Mouse (Mus musculus): ENCODE measurements around the gene Cc2d1a. TPM values are rescaled to one million over a fixed set of nuclear protein-coding genes. Genes with fewer than 3 reads are reported as not detected.

The Cc2d1a gene
- polyA plus RNA-seq, 1 experiment from 2014 or later: 18.2 TPM

- 0 out of 2 replicates have a peak, but pooled peaks cover 5% of the 10 kb centered on the region for H3K9me3 ChIP-seq
- peak within 1 kb of the TSS; percentile 100 for H3K27ac ChIP-seq
- peak within 1 kb of the TSS; percentile 91 for H3K4me3 ChIP-seq
- peaks cover 32% of the 10 kb centered on the region for H3K27me3 ChIP-seq (ENCODE audit: insufficient read depth, poor library complexity, severe bottlenecking)
- no peak for DNase-seq (ENCODE audit: low spot score)
- 92% methylated on average over 7 of the region's 7 CpGs for WGBS
- no peaks in the 10 kb centered on the region for H3K36me3 ChIP-seq
- H3K4me1 ChIP-seq (replicated peaks): peaks cover 60% of the 10 kb centered on the region
Observed at GRCm38 (mm10) chr8:84185117-84185516, 37.4 kb upstream of the Cc2d1a start, which contains the start of gene Nanos3. Gene Nanos3, minus strand, starts transcription at chr8:84185217.

DNA sequence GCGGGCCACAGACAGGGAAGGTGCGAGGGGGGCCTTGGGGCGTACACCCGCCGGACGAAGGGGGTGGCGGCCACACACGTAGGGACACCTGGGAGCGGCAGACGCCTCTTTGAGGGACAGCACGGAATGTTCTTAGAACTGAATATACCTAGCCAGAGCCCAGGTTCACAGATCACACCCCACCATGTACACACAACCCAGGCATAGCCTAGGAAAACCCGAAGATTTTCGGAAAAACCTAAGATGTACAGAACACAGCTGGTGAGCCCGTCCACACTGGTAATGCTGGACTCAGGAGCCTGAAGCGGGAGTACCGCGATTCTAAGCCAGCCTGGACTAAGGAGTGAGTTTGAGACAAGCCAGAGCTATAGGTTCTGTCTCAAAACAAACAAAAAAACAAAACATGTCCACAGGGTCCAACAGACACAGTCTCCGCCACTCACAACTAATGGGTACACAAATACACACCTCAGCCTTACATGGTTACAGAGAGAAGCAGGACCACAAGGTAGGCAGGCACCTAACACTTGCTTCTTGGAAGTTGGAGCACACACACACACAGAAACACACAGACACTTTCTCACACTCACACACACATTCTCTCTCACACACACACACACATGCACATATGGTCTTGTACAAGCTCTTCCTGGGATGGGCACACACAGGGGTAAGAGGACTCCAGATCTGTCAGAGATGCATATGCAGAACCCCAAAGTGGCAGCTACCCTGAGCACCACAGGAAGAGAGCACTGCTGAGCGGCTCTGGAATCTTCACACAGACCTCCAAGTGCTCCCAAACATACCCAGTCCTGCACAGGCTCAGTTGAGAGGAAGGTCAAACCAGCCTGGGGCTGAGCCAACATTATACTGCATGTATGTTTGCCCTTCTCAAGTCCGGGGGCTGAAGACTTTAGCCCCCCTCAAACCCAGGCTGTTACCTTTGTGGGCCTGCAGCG is 36.6 kb upstream of the Cc2d1a start:
- Histone ChIP-seq H3K4me3 (peak overlapping the region; percentile 91), H3K36me3 (no peaks in the 10 kb centered on the region), H3K27ac (peak overlapping the region; percentile 100), H3K9me3 (0 out of 2 replicates have a peak, but pooled peaks cover 5% of the 10 kb centered on the region), H3K4me1 (replicated peaks) (peaks cover 64% of the 10 kb centered on the region), H3K27me3 (ENCODE audit: insufficient read depth, poor library complexity, severe bottlenecking) (peaks cover 32% of the 10 kb centered on the region)
- no peak for DNase-seq (ENCODE audit: low spot score)
- 23% methylated on average over 21 of the region's 21 CpGs for WGBS

- Histone ChIP-seq H3K27me3 (ENCODE audit: insufficient read depth, poor library complexity, severe bottlenecking) (peaks cover 26% of the 10 kb centered on the region), H3K4me1 (replicated peaks) (peaks cover 71% of the 10 kb centered on the region)
Observed at GRCm38 (mm10) chr8:84183261-84184084, 35.7 kb upstream of the Cc2d1a start.

GRCm38 (mm10) chr8:84182833-84183232 is 35.1 kb upstream of the Cc2d1a start:
- 0 out of 2 replicates have a peak, but pooled peaks cover 5% of the 10 kb centered on the region for H3K9me3 ChIP-seq
- peak overlapping the region; percentile 91 for H3K4me3 ChIP-seq
- 71% methylated on average over 4 of the region's 4 CpGs for WGBS
- peaks cover 22% of the 10 kb centered on the region for H3K27me3 ChIP-seq (ENCODE audit: insufficient read depth, poor library complexity, severe bottlenecking)
- H3K27ac ChIP-seq: peak overlapping the region; percentile 100
- peaks cover 12% of the 10 kb centered on the region for H3K36me3 ChIP-seq
- peaks cover 76% of the 10 kb centered on the region for H3K4me1 ChIP-seq (replicated peaks)
- DNase-seq (ENCODE audit: low spot score): no peak

More at GRCm38 (mm10) chr8:84183261-84184084, 35.7 kb upstream of the Cc2d1a start:
- Histone ChIP-seq H3K9me3 (0 out of 2 replicates have a peak, but pooled peaks cover 5% of the 10 kb centered on the region), H3K27ac (peak overlapping the region; percentile 100), H3K36me3 (peaks cover 6% of the 10 kb centered on the region), H3K4me3 (peak overlapping the region; percentile 91)
- peak; percentile 65 for DNase-seq (ENCODE audit: low spot score)
- 2% methylated on average over 87 of the region's 87 CpGs for WGBS

DNA sequence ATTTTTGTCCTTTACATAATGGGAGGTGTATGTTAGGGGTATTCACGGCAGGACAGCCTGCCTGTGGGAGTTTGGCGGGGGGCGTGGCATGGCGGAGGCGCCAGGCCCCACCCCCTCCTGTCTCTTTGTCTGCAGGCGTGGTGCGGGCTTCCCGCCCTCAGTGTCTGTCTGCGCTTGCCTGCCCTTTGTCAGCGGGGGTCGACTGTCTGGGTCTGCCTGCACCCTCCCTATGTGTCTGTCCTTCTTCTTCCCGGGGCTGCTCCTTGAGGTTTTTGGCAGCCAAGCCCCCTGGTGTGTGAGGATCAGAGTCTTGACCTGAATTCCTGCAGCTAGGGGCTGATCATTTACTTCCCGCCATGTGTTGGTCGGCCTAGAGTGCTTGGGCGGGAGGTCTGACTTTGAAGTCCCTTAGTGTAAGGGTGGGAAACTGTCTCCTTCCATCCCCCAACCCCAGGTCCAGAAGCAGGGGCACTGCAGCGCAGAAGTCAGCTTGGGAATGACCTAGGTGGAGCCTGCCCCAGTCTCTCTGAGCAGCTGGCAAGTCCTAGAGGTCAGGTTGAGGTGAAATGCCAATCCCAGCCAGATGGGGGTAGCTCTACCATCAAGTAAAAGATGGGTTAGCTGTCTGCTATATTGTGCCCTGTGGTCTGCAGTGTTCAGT is 32.9 kb upstream of the Cc2d1a start:
- Histone ChIP-seq H3K9me3 (0 out of 2 replicates have a peak, but pooled peaks cover 5% of the 10 kb centered on the region), H3K27ac (peak overlapping the region; percentile 98), H3K4me1 (replicated peaks) (peaks cover 76% of the 10 kb centered on the region), H3K27me3 (ENCODE audit: insufficient read depth, poor library complexity, severe bottlenecking) (peaks cover 12% of the 10 kb centered on the region), H3K4me3 (peak overlapping the region; percentile 49), H3K36me3 (peaks cover 29% of the 10 kb centered on the region)
- WGBS: 2% methylated on average over 16 of the region's 16 CpGs
- peak; percentile 89 for DNase-seq (ENCODE audit: low spot score)

GRCm38 (mm10) chr8:84179946-84180345 is 32.2 kb upstream of the Cc2d1a start:
- H3K4me3 ChIP-seq: peak overlapping the region; percentile 49
- peaks cover 75% of the 10 kb centered on the region for H3K4me1 ChIP-seq (replicated peaks)
- peak overlapping the region; percentile 98 for H3K27ac ChIP-seq
- H3K9me3 ChIP-seq: 0 out of 2 replicates have a peak, but pooled peaks cover under 1% of the 10 kb centered on the region
- H3K36me3 ChIP-seq: peaks cover 36% of the 10 kb centered on the region
- H3K27me3 ChIP-seq (ENCODE audit: insufficient read depth, poor library complexity, severe bottlenecking): peaks cover 7% of the 10 kb centered on the region
- 7% methylated on average over 4 of the region's 4 CpGs for WGBS
- no peak for DNase-seq (ENCODE audit: low spot score)

DNA sequence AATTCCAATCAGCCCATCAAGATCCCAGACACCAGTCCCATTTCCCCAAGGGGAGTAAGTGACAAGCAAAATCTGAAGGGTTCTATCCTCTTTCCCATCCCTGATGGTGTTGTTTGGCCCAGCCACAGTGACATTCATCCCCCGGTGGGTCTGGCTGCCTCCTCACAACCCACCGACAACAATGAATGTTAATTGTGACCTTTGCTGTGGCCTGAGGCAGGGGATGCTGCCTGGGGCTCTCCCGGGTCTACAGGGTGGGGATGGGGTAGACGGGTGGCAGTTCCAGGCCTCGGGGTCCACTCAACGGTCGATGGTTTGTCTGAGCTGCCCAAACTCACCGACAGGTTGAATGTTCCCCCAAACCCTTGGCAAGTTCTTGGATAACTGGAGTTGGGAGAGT is 30.9 kb upstream of the Cc2d1a start:
- Histone ChIP-seq H3K27ac (peak overlapping the region; percentile 98), H3K36me3 (peaks cover 50% of the 10 kb centered on the region), H3K4me1 (replicated peaks) (peaks cover 61% of the 10 kb centered on the region), H3K9me3 (no peaks in the 10 kb centered on the region), H3K4me3 (no peak overlapping the region), H3K27me3 (ENCODE audit: insufficient read depth, poor library complexity, severe bottlenecking) (no peaks in the 10 kb centered on the region; the same call in 1 of the 2 replicates)
- 75% methylated on average over 8 of the region's 8 CpGs for WGBS
- no peak for DNase-seq (ENCODE audit: low spot score)

DNA sequence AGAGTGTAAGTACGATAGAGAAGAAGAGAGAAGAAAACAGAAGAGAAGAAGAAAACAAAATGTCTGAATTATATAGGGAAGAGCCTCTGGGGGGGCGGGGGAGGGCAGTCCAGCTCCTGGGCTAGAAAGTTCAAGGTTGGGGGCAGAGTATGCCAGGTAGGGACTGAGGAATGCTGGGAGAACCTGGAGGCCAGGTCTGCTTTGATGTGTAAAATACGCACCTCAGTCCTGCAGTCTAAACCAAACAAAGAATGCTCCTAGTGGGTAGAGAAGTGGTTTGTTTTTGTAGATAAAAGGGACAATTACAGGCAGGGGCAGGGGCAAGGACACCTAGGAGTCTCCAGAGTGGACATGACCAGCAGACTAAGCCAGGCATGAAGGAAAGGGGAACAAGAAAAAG is 29.7 kb upstream of the Cc2d1a start:
- no peak for DNase-seq (ENCODE audit: low spot score)
- 94% methylated on average over 3 of the region's 3 CpGs for WGBS
- Histone ChIP-seq H3K4me1 (replicated peaks) (peaks cover 53% of the 10 kb centered on the region), H3K36me3 (peaks cover 62% of the 10 kb centered on the region), H3K9me3 (no peaks in the 10 kb centered on the region), H3K27me3 (ENCODE audit: insufficient read depth, poor library complexity, severe bottlenecking) (no peaks in the 10 kb centered on the region), H3K27ac (no peak overlapping the region), H3K4me3 (no peak overlapping the region)

DNA sequence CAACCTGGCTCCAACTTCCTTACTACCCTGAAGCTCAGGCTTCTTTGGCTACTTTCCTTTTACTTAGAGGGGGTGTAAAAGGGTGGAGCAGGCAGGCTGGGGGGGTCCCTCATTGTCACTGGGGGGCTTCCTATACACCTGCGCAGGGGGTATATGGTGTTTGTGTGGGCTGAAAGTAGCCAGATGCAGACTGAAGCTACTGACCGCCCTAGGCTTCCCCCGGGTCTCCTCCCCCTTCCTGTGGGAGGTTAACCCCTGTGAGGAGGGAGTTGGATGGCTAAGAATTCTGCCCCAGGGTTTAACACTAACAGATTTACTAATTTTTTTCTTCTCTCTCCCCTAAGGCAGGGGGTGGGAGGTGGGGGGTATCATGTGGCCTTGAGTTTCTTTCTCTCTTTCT is 28.8 kb upstream of the Cc2d1a start:
- Histone ChIP-seq H3K9me3 (no peaks in the 10 kb centered on the region), H3K36me3 (peaks cover 70% of the 10 kb centered on the region), H3K27ac (no peak overlapping the region; the same call in 1 of the 2 replicates), H3K27me3 (ENCODE audit: insufficient read depth, poor library complexity, severe bottlenecking) (no peaks in the 10 kb centered on the region), H3K4me3 (no peak overlapping the region), H3K4me1 (replicated peaks) (peaks cover 44% of the 10 kb centered on the region)
- 40% methylated on average over 3 of the region's 3 CpGs for WGBS
- no peak for DNase-seq (ENCODE audit: low spot score)

- H3K27ac ChIP-seq: no peak overlapping the region
- H3K9me3 ChIP-seq: no peaks in the 10 kb centered on the region
- DNase-seq (ENCODE audit: low spot score): no peak
- H3K4me3 ChIP-seq: no peak overlapping the region
- peaks cover 85% of the 10 kb centered on the region for H3K36me3 ChIP-seq
- 85% methylated on average over 6 of the region's 6 CpGs for WGBS
- peaks cover 17% of the 10 kb centered on the region for H3K4me1 ChIP-seq (replicated peaks)
- no peaks in the 10 kb centered on the region for H3K27me3 ChIP-seq (ENCODE audit: insufficient read depth, poor library complexity, severe bottlenecking)
Observed at GRCm38 (mm10) chr8:84173861-84174260, 26.1 kb upstream of the Cc2d1a start.

DNA sequence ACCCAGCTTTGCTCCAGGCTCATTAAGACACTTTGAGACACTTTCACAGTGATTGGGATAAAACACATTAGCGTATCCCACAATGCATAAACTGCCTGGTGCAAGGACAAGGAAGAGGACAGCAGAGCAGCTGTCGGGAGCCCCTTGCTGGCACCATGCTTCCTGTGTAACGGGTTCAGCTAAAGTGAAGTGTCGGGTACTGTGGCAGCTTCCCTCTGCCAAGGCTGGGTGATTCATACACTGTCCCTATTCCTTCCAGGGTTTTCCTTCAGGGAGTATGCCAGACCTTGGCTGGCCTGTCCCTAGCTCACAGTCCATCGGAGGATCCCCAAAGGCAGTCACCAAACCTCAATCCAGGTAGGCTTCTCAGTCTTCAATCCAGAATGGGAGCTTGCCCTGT is 22.4 kb upstream of the Cc2d1a start:
- Histone ChIP-seq H3K9me3 (no peaks in the 10 kb centered on the region), H3K4me3 (no peak overlapping the region), H3K4me1 (replicated peaks) (peaks cover 7% of the 10 kb centered on the region; the same call in 1 of the 2 replicates), H3K36me3 (peaks cover 52% of the 10 kb centered on the region), H3K27ac (no peak overlapping the region), H3K27me3 (ENCODE audit: insufficient read depth, poor library complexity, severe bottlenecking) (no peaks in the 10 kb centered on the region)
- WGBS: 88% methylated on average over 5 of the region's 5 CpGs
- DNase-seq (ENCODE audit: low spot score): no peak

DNA sequence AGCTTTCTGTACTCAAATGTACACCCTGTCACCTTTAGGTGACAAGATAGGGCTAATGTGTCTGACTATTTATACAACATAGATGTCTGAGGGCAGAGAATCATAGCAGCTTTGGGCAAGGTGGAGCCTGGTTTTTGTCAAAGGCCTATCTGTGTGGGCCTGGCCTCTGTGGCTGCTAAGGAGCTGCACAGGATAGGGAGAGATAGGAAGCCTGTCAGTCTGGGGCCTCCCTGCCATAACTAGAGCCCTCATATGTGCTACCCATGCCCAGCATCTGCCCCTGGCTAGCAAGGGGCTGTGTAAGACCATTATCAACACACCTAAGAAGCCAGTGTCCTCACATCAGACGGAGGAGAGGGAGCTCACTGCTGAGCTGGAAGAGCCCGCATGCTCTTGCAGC is 20.0 kb upstream of the Cc2d1a start:
- H3K27ac ChIP-seq: no peak overlapping the region
- peaks cover 34% of the 10 kb centered on the region for H3K36me3 ChIP-seq
- no peak for DNase-seq (ENCODE audit: low spot score)
- peaks cover 7% of the 10 kb centered on the region; the same call in 1 of the 2 replicates for H3K4me1 ChIP-seq (replicated peaks)
- 85% methylated on average over 2 of the region's 2 CpGs for WGBS
- no peak overlapping the region for H3K4me3 ChIP-seq
- H3K27me3 ChIP-seq (ENCODE audit: insufficient read depth, poor library complexity, severe bottlenecking): no peaks in the 10 kb centered on the region
- H3K9me3 ChIP-seq: no peaks in the 10 kb centered on the region
